Mouse (Mus musculus) myocyte (in vitro differentiated cells): ENCODE results near the gene Ebi3.

Source experiments
- CEBPB ChIP-seq: IDR thresholded peaks from 2 replicates; pipeline ENCODE4 v1.6.1; 2011; ENCODE audit warnings: mild to moderate bottlenecking, moderate library complexity; ENCODE audit not compliant: poor library complexity, insufficient read depth, severe bottlenecking
- E2F4 ChIP-seq: IDR thresholded peaks from one replicate; pipeline ENCODE4 v1.6.1; 2011; ENCODE audit warnings: mild to moderate bottlenecking, control low read depth, moderate library complexity; ENCODE audit not compliant: insufficient read depth
- MAX ChIP-seq: IDR thresholded peaks from one replicate; pipeline ENCODE4 v1.6.1; 2011; ENCODE audit warnings: low read depth, mild to moderate bottlenecking, control low read depth
- MYOG ChIP-seq, 3 experiments: IDR thresholded peaks; one replicate each; pipeline ENCODE4 v1.6.1; 2011; ENCODE audit warnings: control low read depth in 2 of 3, low read depth in 2 of 3, mild to moderate bottlenecking in 2 of 3; ENCODE audit not compliant: insufficient read length in 2 of 3, control insufficient read depth in 1 of 3, insufficient read depth in 1 of 3
- POLR2A ChIP-seq: IDR thresholded peaks from one replicate; pipeline ENCODE4 v1.6.1; 2011; ENCODE audit warnings: low read depth, mild to moderate bottlenecking, control low read depth, moderate library complexity; ENCODE audit not compliant: insufficient read length
- POLR2AphosphoS2 ChIP-seq: IDR thresholded peaks from one replicate; pipeline ENCODE4 v1.6.1; 2011; ENCODE audit warnings: low read depth, control low read depth; ENCODE audit not compliant: insufficient read length
- SRF ChIP-seq: IDR thresholded peaks from one replicate; pipeline ENCODE4 v1.6.1; 2011; ENCODE audit warnings: low read depth; ENCODE audit not compliant: control insufficient read depth, insufficient read length
- USF1 ChIP-seq: IDR thresholded peaks from one replicate; pipeline ENCODE4 v1.6.1; 2011; ENCODE audit warnings: low read depth, mild to moderate bottlenecking, control low read depth, moderate library complexity

DNA sequence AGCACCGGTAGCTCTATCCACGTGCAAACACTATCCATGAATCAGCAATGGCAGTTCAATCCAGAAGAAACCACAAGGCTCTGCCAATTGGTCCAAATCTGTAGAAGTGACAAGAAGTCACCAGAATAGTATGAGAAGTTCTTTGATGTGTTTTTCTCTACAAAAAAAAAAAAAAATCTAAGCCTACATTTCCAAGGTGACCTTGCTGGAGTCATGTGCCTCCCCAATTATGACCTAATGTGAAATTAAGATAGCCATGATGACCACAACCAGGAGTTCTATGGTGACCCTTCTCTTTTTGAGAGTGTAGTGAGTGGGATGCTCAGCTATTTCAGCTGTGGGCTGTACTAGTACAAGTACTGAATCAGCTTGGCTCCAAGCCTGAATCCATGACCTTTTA, 3.0 kb upstream of the Ebi3 start, which contains the start of gene Zfp119b:
- TF ChIP-seq SRF = no peak
- TF ChIP-seq USF1 = no peak
- TF ChIP-seq E2F4 = no peak
- no peak for TF ChIP-seq POLR2A
- TF ChIP-seq MYOG (IDR thresholded peaks at IDR 0.05; ENCODE audit: control insufficient read depth in 1 of 3, insufficient read depth in 1 of 3, insufficient read length in 2 of 3, low read depth in 2 of 3) = no peak
- no peak for TF ChIP-seq CEBPB
- TF ChIP-seq POLR2AphosphoS2 = no peak
- TF ChIP-seq MAX = no peak
